9 mouse cellular contexts compared by ENCODE assay signal in the genomic region with DNA sequence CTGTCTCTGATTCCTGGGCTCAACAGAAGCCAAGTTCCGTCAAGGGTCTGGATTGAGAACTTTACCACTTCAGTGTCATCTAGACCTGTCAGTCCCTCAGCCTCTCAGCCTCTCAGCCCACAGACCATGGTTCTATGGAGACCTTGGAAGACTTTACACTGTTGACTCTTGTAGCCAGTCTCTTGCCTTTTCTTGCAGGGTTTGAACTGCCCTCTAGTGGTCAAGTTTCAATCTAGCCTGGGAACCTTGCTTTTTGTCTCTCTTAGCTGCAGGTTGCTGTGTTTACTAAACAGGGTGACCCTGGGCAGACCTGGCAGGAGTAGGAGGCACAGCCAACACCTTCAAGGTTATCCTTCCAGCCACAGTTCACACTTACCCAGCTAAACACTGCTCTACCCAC.
DNase-seq lines count a peak whose midpoint lies in the region; ATAC-seq and TF ChIP-seq lines count a peak whose summit lies in the region.
"Had no signal": no experiment of that assay in that cellular context is flagged by ENCODE, and none has a peak within 500 bp of the region (broad histone marks: within the 10 kb centered on the region; RNA-seq: fewer than 3 reads in every experiment).

No protein-coding gene starts in this region.

- TF ChIP-seq CTCF in lung, embryonic 14.5 days (IDR thresholded peaks at IDR 0.05; ENCODE audit: low read depth): peak; percentile 73

- peak; percentile 8 for DNase-seq in cerebellum, adult 8-10 months
- DNase-seq in limb, embryonic 11.5 days (ENCODE audit: low spot score): peak; percentile 24
- no peak for DNase-seq in limb, embryonic 10.5 days (ENCODE audit: low spot score)
- peak; percentile 6 for DNase-seq in c-Kit-positive CD71-positive TER-119-positive erythroid progenitor cells, embryonic 14.5 days (ENCODE audit: low spot score)
- peak; percentile 65 for DNase-seq in lung, embryonic 14.5 days
- no peak for DNase-seq in urinary bladder, adult 18-20 months (ENCODE audit: low spot score in 2 of 2)
- no peak for DNase-seq in gastrocnemius, adult 18-20 months (ENCODE audit: low spot score)

- no peak overlapping the region for H3K4me3 ChIP-seq in limb, embryonic 11.5 days (ENCODE audit: low read depth, low read length)
- H3K4me3 ChIP-seq in limb, embryonic 10.5 days: no peak overlapping the region
- no peak overlapping the region for H3K4me3 ChIP-seq in lung, embryonic 14.5 days (ENCODE audit: low read depth, low read length)
- H3K4me3 ChIP-seq: limb, embryonic 12.5 days had no signal

- H3K27ac ChIP-seq in limb, embryonic 11.5 days (replicated peaks; ENCODE audit: low read depth, low read length): no peak overlapping the region
- H3K27ac ChIP-seq in limb, embryonic 10.5 days: no peak overlapping the region
- H3K27ac ChIP-seq in lung, embryonic 14.5 days (ENCODE audit: low read depth): no peak overlapping the region
- H3K27ac ChIP-seq: limb, embryonic 12.5 days had no signal

- no peaks in the 10 kb centered on the region for H3K4me1 ChIP-seq in limb, embryonic 11.5 days (ENCODE audit: control insufficient read depth, insufficient read depth, low read length)
- no peaks in the 10 kb centered on the region for H3K4me1 ChIP-seq in limb, embryonic 10.5 days
- no peaks in the 10 kb centered on the region for H3K4me1 ChIP-seq in lung, embryonic 14.5 days (ENCODE audit: insufficient read depth)
- H3K4me1 ChIP-seq: limb, embryonic 12.5 days had no signal

- H3K9me3 ChIP-seq in limb, embryonic 11.5 days (ENCODE audit: control insufficient read depth, low read length): no peaks in the 10 kb centered on the region
- H3K9me3 ChIP-seq in limb, embryonic 10.5 days (replicated peaks): no peaks in the 10 kb centered on the region
- H3K9me3 ChIP-seq in lung, embryonic 14.5 days (ENCODE audit: low read depth, low read length): no peaks in the 10 kb centered on the region
- H3K9me3 ChIP-seq: limb, embryonic 12.5 days had no signal

- 33% methylated on average over 1 of the region's 1 CpGs for WGBS in limb, embryonic 11.5 days
- WGBS in limb, embryonic 10.5 days: 47% methylated on average over 1 of the region's 1 CpGs
- WGBS in lung, embryonic 14.5 days: 28% methylated on average over 1 of the region's 1 CpGs

- H3K27me3 ChIP-seq in limb, embryonic 11.5 days (ENCODE audit: control insufficient read depth, insufficient read depth, low read length): no peaks in the 10 kb centered on the region
- no peaks in the 10 kb centered on the region for H3K27me3 ChIP-seq in limb, embryonic 10.5 days (ENCODE audit: low read depth, poor library complexity, severe bottlenecking)
- H3K27me3 ChIP-seq in lung, embryonic 14.5 days (ENCODE audit: insufficient read depth, low read length): no peaks in the 10 kb centered on the region
- H3K27me3 ChIP-seq: limb, embryonic 12.5 days had no signal

- H3K4me2 ChIP-seq in limb, embryonic 11.5 days (ENCODE audit: low read depth, severe bottlenecking): no peak overlapping the region
- H3K4me2 ChIP-seq in lung, embryonic 14.5 days: no peak overlapping the region
- H3K4me2 ChIP-seq: limb, embryonic 12.5 days had no signal

- ATAC-seq in cerebellum, adult (ENCODE audit: insufficient number of reproducible peaks, low FRiP score, low TSS enrichment): no peak
- no peak for ATAC-seq in limb, embryonic 11.5 days (ENCODE audit: insufficient number of reproducible peaks, low FRiP score, low TSS enrichment, low read depth)
- ATAC-seq in lung, embryonic 14.5 days (ENCODE audit: insufficient read depth): no peak

- no peaks in the 10 kb centered on the region for H3K36me3 ChIP-seq in limb, embryonic 11.5 days (ENCODE audit: control insufficient read depth, insufficient read depth, low read length)
- no peaks in the 10 kb centered on the region for H3K36me3 ChIP-seq in limb, embryonic 10.5 days
- H3K36me3 ChIP-seq in lung, embryonic 14.5 days (ENCODE audit: insufficient read depth): no peaks in the 10 kb centered on the region
- H3K36me3 ChIP-seq: limb, embryonic 12.5 days had no signal

- H3K9ac ChIP-seq in limb, embryonic 11.5 days (ENCODE audit: low read length): no peak overlapping the region
- H3K9ac ChIP-seq in lung, embryonic 14.5 days: no peak overlapping the region
- H3K9ac ChIP-seq: limb, embryonic 12.5 days had no signal

Comparison
In these comparisons a context has a peak if more than half of its experiments do, and no peak if none do; other contexts are left out.
1. DNase-seq: peak in cerebellum, adult 8-10 months (single experiment), limb, embryonic 11.5 days (single experiment), c-Kit-positive CD71-positive TER-119-positive erythroid progenitor cells, embryonic 14.5 days (single experiment) and lung, embryonic 14.5 days (single experiment); none in limb, embryonic 10.5 days (single experiment), urinary bladder, adult 18-20 months (0 of 2) and gastrocnemius, adult 18-20 months (single experiment).